Mouse (Mus musculus) leukemia stem cell, adult 10-12 weeks (primary cell): Measurements from ENCODE around the gene Galt. TPM values are rescaled to one million over a fixed set of nuclear protein-coding genes. Genes with fewer than 3 reads are reported as not detected.

Experiments
- polyA plus RNA-seq: library from polyadenylated mRNA; stranded (reverse); fragments of >175 nt; gene quantifications from 2 replicates; pipeline ENCODE4 v1.2.3, GENCODE M21; 2012; ENCODE audit warnings: low replicate concordance

Galt gene
- 8.2 and 24.0 TPM in 2 replicates for polyA plus RNA-seq

GRCm38 (mm10) chr4:41754797-41755337 is at the start of gene Galt:
Gene Galt (plus strand): TSS chr4:41755228.

GRCm38 (mm10) chr4:41713197-41714067 is 41.6 kb upstream of the Galt start, which contains the start of gene Rpp25l:
Gene Rpp25l (minus strand): TSS chr4:41713534.

GRCm38 (mm10) chr4:41722918-41723351 is 32.1 kb upstream of the Galt start, which contains the start of gene Dctn3:
Gene Dctn3 (minus strand): TSS chr4:41723170.

GRCm38 (mm10) chr4:41731052-41731765 is 23.8 kb upstream of the Galt start, which contains the start of gene Arid3c:
Gene Arid3c (minus strand): TSS chr4:41731142.

GRCm38 (mm10) chr4:41755338-41756305 is 594 bp downstream of the Galt start, which contains the start of gene Sigmar1:
Gene Sigmar1 (minus strand): TSS chr4:41756157.

GRCm38 (mm10) chr4:41774002-41774401 is 19.0 kb downstream of the Galt start, which contains the start of gene Ccl27a:
Gene Ccl27a (minus strand): TSS chr4:41774247.

Other genes with a start within 250 kb of the Galt start
- not detected in 2 replicates for gene 1110017D15Rik, start 237.9 kb upstream of the Galt start, polyA plus RNA-seq
- 13.1 and 23.3 TPM in 2 replicates for gene Fam219a, start 185.7 kb upstream of the Galt start, polyA plus RNA-seq
- not detected in 2 replicates for gene Dnaic1, start 185.5 kb upstream of the Galt start, polyA plus RNA-seq
- gene Enho, start 114.9 kb upstream of the Galt start, polyA plus RNA-seq: 0.56 and 1.2 TPM in 2 replicates
- 1.5 and 3.0 TPM in 2 replicates for gene Cntfr, start 58.1 kb upstream of the Galt start, polyA plus RNA-seq
- 3.5 and 11.0 TPM in 2 replicates for gene Il11ra1, start 55.2 kb upstream of the Galt start, polyA plus RNA-seq
- 83.7 and 109 TPM in 2 replicates for gene Rpp25l, start 41.7 kb upstream of the Galt start, polyA plus RNA-seq
- gene Dctn3, start 32.1 kb upstream of the Galt start, polyA plus RNA-seq: 55.0 and 127 TPM in 2 replicates
- not detected in 2 replicates for gene Arid3c, start 24.1 kb upstream of the Galt start, polyA plus RNA-seq
- 29.1 and 58.6 TPM in 2 replicates for gene Sigmar1, start 929 bp downstream of the Galt start, polyA plus RNA-seq
- gene Ccl27a, start 19.0 kb downstream of the Galt start, polyA plus RNA-seq: 0.52 and 0.55 TPM in 2 replicates
- gene Gm21541, start 148.4 kb downstream of the Galt start, polyA plus RNA-seq: not detected in 2 replicates
- gene Gm20878, start 186.3 kb downstream of the Galt start, polyA plus RNA-seq: 4.4 and 8.5 TPM in 2 replicates
- not detected in 2 replicates for gene Fam205a4, start 210.8 kb downstream of the Galt start, polyA plus RNA-seq